Mouse (Mus musculus): ENCODE measurements around the gene Polr1b. TPM values are rescaled to one million over a fixed set of nuclear protein-coding genes. Genes with fewer than 3 reads are reported as not detected.

Polr1b gene
- polyA plus RNA-seq, 1 experiment from 2014 or later = 17.2 TPM

DNA sequence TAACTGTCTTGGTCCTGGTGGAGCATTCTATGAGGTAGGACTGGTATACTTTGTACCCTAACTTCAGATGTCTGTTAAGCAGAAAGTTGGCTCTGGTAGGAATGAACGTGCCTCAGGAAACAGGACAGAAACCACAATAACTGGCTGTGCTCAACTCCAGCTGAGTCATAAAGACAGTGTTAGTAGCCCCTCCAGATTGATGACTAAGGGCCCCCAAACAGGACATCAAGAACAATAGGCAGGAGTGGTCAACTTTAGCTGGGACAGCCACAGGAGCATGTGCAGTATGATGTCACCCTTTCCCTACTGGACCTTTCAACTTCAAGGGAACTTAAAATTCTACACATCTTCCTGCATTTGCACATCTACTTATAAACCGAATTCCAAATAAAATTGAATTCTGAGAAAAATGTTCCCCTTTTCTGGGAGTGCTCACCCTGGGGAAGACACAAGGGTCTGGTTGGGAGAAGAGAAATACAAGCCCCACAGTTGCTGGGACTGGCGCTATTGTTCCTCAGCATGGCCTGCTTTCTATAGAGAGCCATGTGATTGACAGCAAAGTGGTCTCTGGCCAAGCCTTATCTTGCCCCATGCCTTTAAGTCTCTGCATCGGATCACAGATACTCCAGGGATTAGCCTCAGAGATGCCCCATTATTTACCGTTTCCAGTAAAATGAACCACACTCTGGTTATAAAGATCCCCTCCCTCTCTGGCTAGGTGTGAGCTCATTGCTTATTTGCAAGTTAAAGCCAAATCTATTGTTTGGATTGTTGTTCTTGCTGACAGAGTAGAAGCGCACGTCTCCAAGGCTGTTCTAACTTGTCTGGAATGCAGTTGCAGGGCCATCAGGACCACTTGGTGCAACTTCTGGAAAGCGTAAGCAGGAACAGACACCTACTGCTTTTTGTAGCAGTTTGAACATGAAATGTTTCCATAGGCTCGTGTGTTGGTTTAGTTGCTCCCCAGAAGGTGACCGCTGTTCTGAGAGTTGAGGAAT, 66.0 kb downstream of the Polr1b start:
- no peak for ATAC-seq (ENCODE audit: low read depth)
- no peaks in the 10 kb centered on the region for H3K4me1 ChIP-seq (replicated peaks)
- H3K9ac ChIP-seq = no peak overlapping the region
- H3K4me2 ChIP-seq = no peak overlapping the region
- 79% methylated on average over 10 of the region's 10 CpGs for WGBS
- H3K9me3 ChIP-seq = no peaks in the 10 kb centered on the region; the same call in 1 of the 2 replicates
- no peaks in the 10 kb centered on the region for H3K27me3 ChIP-seq
- H3K36me3 ChIP-seq = no peaks in the 10 kb centered on the region
- H3K27ac ChIP-seq (replicated peaks) = no peak overlapping the region
- no peak overlapping the region for H3K4me3 ChIP-seq

DNA sequence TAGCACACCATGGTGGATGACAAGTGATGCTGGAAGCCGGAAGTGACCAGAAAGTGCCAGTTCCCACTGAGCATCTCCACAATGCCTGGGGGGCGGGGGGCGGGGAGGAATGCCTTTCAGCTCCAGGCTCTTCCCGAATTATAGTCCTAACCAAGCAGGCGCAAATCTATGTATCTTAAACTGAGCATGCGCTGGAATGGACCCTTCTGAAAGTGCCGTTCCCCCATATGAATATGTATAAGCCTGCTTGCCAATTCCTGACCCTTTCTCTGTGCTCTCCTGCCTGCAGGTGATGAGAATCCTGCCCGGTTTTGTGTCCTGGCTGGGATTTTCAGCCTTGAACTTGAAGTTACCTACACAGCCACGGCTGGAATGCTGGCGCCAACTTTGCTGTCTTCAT, 72.6 kb downstream of the Polr1b start:
- H3K9me3 ChIP-seq = no peaks in the 10 kb centered on the region
- H3K4me2 ChIP-seq = peak overlapping the region; percentile 9; the same call in 1 of the 2 replicates

DNA sequence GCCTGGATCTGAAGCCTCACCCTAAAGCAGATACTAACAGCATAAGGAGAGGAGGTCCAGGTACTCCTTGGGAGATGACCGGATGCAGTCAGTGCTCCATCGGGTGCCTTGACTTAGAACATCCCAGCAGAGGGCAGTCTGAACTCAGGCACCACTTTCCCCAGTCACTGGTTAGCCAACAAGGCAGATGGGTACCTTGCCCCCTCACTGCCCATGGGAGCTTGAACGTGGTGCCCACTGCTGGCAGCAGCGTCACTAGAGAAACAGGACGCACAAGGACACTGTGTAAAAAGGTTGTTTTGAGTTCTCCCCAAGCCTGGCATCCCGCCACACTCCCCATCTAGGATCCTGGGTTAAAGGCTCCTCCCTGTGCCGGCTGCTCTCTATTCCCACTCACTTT, 73.7 kb downstream of the Polr1b start:
- Histone ChIP-seq H3K36me3 (no peaks in the 10 kb centered on the region), H3K4me1 (replicated peaks) (no peaks in the 10 kb centered on the region), H3K4me3 (no peak overlapping the region), H3K4me2 (no peak overlapping the region), H3K27me3 (no peaks in the 10 kb centered on the region), H3K9me3 (no peaks in the 10 kb centered on the region), H3K27ac (replicated peaks) (no peak overlapping the region), H3K9ac (no peak overlapping the region)
- no peak; the same call in 1 of the 2 replicates for ATAC-seq (ENCODE audit: low read depth)
- 35% methylated on average over 7 of the region's 7 CpGs for WGBS

More for the DNA sequence above, 72.6 kb downstream of the Polr1b start:
- Histone ChIP-seq H3K4me1 (replicated peaks) (no peaks in the 10 kb centered on the region), H3K27me3 (no peaks in the 10 kb centered on the region), H3K27ac (replicated peaks) (no peak overlapping the region), H3K36me3 (no peaks in the 10 kb centered on the region), H3K9ac (no peak overlapping the region), H3K4me3 (no peak overlapping the region)
- ATAC-seq (ENCODE audit: low read depth) = no peak
- 52% methylated on average over 10 of the region's 10 CpGs for WGBS

DNA sequence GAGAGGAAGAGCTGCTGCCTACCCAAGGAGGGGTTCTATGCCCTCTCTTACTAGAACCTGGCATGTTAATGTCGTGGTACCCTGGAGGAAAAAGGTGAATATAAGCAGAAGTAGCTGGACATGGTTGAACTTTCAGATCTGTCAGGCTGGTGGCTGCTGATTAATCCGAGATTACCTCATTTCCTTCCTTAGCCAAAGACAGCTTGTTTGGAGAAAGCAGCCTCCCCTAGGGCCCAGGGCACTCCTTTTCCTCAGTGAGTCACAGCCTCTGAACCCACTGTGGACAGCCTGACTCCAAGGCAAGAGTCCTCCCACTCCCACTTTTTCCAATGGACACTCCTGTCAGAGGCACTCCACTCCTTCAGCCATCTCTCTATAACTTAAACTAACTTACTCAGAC, 74.8 kb downstream of the Polr1b start:
- Histone ChIP-seq H3K4me1 (replicated peaks) (no peaks in the 10 kb centered on the region), H3K4me3 (no peak overlapping the region), H3K36me3 (no peaks in the 10 kb centered on the region), H3K9ac (no peak overlapping the region), H3K27ac (replicated peaks) (no peak overlapping the region), H3K9me3 (no peaks in the 10 kb centered on the region), H3K4me2 (no peak overlapping the region), H3K27me3 (no peaks in the 10 kb centered on the region)
- no peak for ATAC-seq (ENCODE audit: low read depth)
- 82% methylated on average over 2 of the region's 2 CpGs for WGBS

Other genes with a start within 250 kb of the Polr1b start
- 1.9 and 2.7 TPM in 2 replicates for gene Fbln7, start 238.0 kb upstream of the Polr1b start, polyA plus RNA-seq (2015; fragmentation: Nextera tagmentation; extraction: Ambion mirVana)
- 9.4 and 10.9 TPM in 2 replicates for gene Zc3h8, start 156.9 kb upstream of the Polr1b start, polyA plus RNA-seq (2015; fragmentation: Nextera tagmentation; extraction: Ambion mirVana)
- 3.7 TPM in 2 replicates for gene Zc3h6, start 133.6 kb upstream of the Polr1b start, polyA plus RNA-seq (2015; fragmentation: Nextera tagmentation; extraction: Ambion mirVana)
- 22.2 and 24.2 TPM in 2 replicates for gene Gm10762, start 133.3 kb upstream of the Polr1b start, polyA plus RNA-seq (2015; fragmentation: Nextera tagmentation; extraction: Ambion mirVana)
- gene Vinac1, start 52.8 kb upstream of the Polr1b start, polyA plus RNA-seq (2015; fragmentation: Nextera tagmentation; extraction: Ambion mirVana) = 0.84 and 0.96 TPM in 2 replicates
- gene Ttl, start 35.1 kb upstream of the Polr1b start, polyA plus RNA-seq (2015; fragmentation: Nextera tagmentation; extraction: Ambion mirVana) = 32.4 and 33.1 TPM in 2 replicates
- 25.7 and 27.9 TPM in 2 replicates for gene Chchd5, start 28.7 kb downstream of the Polr1b start, polyA plus RNA-seq (2015; fragmentation: Nextera tagmentation; extraction: Ambion mirVana)
- 43.2 and 48.9 TPM in 2 replicates for gene Slc20a1, start 97.8 kb downstream of the Polr1b start, polyA plus RNA-seq (2015; fragmentation: Nextera tagmentation; extraction: Ambion mirVana)
- 10.0 and 13.1 TPM in 2 replicates for gene Ckap2l, start 196.2 kb downstream of the Polr1b start, polyA plus RNA-seq (2015; fragmentation: Nextera tagmentation; extraction: Ambion mirVana)
- gene Il1a, start 209.0 kb downstream of the Polr1b start, polyA plus RNA-seq (2015; fragmentation: Nextera tagmentation; extraction: Ambion mirVana) = 0.31 and 0.44 TPM in 2 replicates

All from neural tube, embryonic 13.5 days (tissue).